ENCODE assay signal across 17 mouse cellular contexts in genomic region chr1:168366261-168366660, GRCm38 (mm10).
"Had no signal": no experiment of that assay in that cellular context is flagged by ENCODE, and none has a peak within 500 bp of the region (broad histone marks: within the 10 kb centered on the region; RNA-seq: fewer than 3 reads in every experiment).

No protein-coding gene starts in this region.

- DNase-seq: retina, postnatal 1 day; right cerebral cortex, adult 18-20 months; right cerebral cortex, postnatal 14 days; right cerebral cortex, postnatal 25 days; right cerebral cortex, postnatal 4 days; spleen, adult 18-20 months; thymus, adult 18-20 months; thymus, adult 2 months; thymus, postnatal 14 days; thymus, postnatal 25 days; thymus, postnatal 36 days; thymus, postnatal 4 days had no signal

- H3K27ac ChIP-seq: neural tube, embryonic 12.5 days; neural tube, embryonic 13.5 days; neural tube, embryonic 15.5 days; stomach, embryonic 15.5 days; stomach, postnatal 0 days had no signal

- H3K36me3 ChIP-seq: neural tube, embryonic 12.5 days; neural tube, embryonic 13.5 days; neural tube, embryonic 15.5 days; stomach, embryonic 15.5 days had no signal

- H3K9me3 ChIP-seq: neural tube, embryonic 12.5 days; neural tube, embryonic 13.5 days; neural tube, embryonic 15.5 days; stomach, embryonic 15.5 days had no signal

- H3K9ac ChIP-seq: neural tube, embryonic 12.5 days; neural tube, embryonic 13.5 days; neural tube, embryonic 15.5 days; stomach, embryonic 15.5 days had no signal

- H3K4me3 ChIP-seq: neural tube, embryonic 12.5 days; neural tube, embryonic 13.5 days; neural tube, embryonic 15.5 days; stomach, embryonic 15.5 days had no signal

- H3K27me3 ChIP-seq: neural tube, embryonic 12.5 days; neural tube, embryonic 13.5 days; neural tube, embryonic 15.5 days; stomach, embryonic 15.5 days had no signal

- H3K4me2 ChIP-seq: neural tube, embryonic 12.5 days; neural tube, embryonic 13.5 days; neural tube, embryonic 15.5 days; stomach, embryonic 15.5 days had no signal
